Mouse (Mus musculus): ENCODE measurements at regions not wholly inside any gene's neighbourhood (a gene's known extent, or its start where the extent isn't known, plus 50 kb on each side); places are given as distances from the start of the nearest gene placed in this dataset.

DNA sequence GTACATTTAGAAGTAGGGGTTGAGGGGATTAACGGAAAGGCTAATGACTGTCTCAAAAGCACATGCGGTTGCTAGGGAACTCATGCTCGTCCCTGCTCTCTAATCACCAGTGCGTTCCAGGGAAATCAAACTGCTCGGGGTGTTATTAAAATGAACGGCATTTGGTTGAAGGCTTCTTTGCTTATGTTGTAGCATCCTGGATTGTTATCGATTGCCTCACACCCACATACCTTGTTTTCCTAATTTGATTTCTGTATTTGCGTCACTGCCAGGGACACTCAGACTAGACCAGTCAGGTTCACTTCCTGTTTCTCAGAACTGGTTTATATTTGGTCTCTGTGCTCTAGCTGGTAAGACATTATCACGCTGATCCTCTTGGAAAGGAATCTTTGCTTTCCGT is 177.0 kb upstream of the Mkln1 start:
- TF ChIP-seq CTCF (IDR thresholded peaks at IDR 0.05; ENCODE audit: extremely low read depth, insufficient read depth, low read length) (no peak), POLR2A (IDR thresholded peaks at IDR 0.05; ENCODE audit: extremely low read depth, insufficient read depth, low read length) (no peak)

All from cortical plate, adult 2 months (tissue).